Mouse (Mus musculus) CD4-positive, CD25-positive, alpha-beta regulatory T cell, adult 2 months (primary cell): ENCODE results near the gene Rpl18a.

Experiments
- DNase-seq: peaks from one replicate; pipeline ENCODE4 v3.0.0-alpha.2; 2012; ENCODE audit warnings: low read depth, low spot score

Rpl18a gene

DNA sequence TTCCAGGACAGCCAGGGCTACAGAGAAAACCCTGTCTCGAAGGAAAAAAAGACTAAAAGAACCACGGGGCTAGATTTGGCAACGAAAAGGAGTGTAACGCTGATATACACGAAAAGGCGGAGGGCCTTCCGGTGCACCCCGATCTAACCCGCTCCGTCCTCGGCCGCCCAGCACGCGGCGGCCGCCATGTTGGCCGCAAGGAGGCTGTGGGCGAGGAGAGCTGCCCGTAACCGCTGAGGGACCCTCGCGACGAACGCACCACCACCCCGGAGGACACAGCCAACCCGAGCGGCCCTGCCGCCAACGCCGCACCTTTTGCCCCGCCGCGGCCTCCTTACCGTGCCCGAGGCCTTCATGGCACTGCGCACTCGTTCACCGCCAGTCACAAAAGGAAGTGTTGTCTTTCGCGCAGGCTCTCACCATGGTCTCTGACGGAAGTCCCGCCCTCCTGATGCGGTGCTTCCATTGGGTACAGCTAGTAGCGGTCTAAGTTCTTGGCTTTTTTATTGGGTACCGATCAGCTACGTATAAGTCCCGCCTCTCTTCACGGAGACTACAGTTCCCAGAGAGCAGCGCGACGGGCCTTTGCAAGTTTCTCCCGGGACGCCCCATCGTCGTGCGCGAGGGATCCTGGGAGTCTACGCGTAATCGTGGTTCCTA lies at the start of gene Rpl18a:
Gene Rpl18a, minus strand, starts transcription at position 392 of the 660 bp plus-strand sequence.
- DNase-seq = peak; percentile 98

DNA sequence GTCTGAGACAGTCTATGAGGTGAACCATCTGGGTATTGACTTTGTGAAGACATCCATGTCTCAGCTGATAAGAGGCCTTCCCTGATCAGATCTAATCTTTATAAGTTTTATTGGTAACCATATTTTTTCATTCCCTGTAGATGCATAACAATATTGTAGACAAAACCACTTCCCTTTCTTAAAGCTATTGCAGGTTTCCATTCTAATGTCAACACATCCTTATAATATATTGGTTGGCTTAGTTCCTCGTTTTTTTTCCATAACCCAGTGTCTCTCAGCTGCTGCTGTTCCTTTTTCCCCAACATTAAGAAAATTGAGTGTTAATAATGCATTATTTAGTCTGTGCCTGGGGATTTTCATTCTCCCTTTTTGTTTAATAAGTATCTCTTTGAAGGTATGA lies 46.0 kb upstream of the Rpl18a start:
- no peak for DNase-seq

DNA sequence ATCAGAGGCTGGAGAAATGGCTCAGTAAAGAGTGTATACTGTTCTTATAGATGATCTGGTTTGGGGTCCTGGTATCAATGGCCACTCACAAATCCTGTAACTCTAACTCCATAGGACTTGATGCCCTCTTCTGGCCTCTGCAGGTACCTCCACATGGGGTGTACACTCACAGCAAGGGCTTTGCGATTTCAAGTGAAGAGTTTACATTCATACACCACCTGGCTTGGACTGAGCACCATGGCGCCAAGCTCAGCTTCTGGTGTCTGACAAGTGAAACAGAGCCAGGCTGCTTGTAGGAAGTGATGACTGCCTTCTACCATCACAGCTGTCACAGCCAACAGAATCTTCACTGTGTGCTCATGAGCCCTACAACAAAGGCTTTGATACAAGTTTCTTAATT lies 44.3 kb upstream of the Rpl18a start:
- DNase-seq = peak; percentile 12

DNA sequence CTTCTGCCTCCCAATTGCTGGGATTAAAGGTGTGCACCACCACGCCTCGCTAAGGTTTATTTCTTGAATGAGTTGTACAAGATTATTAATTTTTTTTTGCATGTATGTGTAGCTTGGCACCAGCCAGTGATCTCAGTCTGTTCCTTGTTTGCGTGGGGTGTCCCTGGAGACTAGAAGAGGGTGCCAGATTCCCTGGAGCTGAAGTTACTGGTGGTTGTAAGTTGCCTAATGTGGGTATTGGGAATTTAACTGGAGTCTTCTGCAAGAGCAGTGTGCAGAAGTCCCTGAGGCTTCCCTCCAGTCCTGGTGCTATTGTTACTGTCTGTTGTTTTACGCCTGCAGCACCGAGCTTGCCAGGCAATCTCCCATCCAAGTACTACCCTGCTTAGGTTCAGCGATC lies 40.0 kb upstream of the Rpl18a start:
- no peak for DNase-seq

DNA sequence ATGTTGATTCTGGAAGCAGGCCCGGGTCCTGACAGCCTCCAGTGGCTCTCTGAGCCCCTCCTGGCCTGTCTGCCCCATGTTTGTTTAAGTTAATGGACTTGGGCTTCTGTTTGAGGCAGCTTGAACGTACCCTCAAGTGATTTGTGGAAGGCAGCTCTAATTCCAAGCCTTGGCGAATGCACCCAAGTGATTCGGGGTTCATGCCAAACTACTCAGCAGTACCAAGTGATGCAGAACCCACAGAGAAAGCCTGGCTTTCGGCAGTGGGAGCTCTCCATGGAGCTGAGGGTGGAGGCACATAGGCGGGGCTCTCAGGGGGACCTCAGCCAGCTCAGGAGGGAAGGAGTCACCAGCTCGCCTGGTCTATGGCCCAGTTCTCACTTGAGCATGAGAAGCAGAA lies 37.6 kb upstream of the Rpl18a start:
- DNase-seq = no peak

DNA sequence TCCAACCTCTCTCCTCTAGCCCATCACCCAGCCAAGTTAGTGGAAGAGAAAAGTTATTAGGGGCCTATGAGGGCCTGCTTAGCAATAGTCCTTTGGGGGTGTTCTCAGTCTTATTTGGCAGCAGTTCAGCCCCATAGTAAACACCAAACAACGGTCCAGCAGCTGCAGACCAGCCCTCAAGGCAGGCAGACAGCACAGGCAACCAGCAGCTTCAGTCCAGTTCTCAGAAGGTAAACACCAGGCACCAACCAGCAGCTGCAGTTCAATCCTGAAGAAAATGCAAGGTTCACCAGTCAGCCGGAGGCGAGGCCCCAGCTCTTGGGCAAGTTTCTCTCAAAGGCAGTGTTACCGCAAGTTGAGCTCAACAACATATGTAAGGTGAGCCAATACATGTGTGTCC lies 35.8 kb upstream of the Rpl18a start:
- no peak for DNase-seq

DNA sequence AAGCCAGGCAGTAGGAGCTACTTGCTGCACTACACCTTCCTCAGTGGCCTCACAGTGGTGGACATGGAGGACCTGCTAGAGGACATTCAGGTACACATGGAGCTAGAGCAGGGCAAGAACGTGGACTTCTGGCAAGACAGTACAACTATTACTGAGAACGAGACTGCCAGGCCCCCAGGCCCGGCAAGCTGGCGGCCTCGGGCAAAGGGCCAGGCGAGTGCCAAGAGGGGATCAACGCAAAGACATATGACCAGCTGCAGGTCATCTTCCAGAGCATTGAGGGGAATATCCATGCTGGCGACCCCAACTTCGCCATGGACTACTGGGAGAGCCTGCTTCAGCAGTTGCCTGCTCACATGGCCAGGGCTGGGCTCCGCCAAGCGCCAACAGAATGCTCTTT lies 34.5 kb upstream of the Rpl18a start:
- DNase-seq = no peak

DNA sequence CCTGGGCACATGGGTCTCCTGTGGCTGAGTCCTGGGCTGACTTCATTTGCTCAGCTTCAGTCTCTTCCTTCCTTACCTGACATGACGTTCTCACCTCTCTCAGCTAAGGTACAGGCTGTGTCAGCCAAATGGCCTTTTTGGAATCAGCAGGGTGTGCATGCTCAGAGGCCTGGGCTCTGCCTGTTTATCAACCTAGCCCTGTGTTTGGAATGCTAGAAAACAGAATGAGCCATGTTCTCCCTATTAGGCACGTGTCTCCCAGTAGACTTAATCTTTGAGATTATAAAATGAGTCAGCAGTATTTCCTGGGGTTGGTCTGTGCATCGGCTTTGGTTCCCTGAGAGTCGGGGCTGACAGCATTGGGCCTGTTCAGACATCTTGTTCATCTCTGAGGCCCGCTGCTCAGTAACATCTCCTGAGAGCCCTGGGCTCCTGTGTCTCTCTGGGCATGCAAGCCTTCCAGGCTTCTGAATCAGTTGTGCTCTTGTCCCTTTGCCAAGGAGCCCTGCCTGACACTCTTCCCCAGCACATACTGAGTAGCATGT lies 31.6 kb upstream of the Rpl18a start:
- no peak for DNase-seq

DNA sequence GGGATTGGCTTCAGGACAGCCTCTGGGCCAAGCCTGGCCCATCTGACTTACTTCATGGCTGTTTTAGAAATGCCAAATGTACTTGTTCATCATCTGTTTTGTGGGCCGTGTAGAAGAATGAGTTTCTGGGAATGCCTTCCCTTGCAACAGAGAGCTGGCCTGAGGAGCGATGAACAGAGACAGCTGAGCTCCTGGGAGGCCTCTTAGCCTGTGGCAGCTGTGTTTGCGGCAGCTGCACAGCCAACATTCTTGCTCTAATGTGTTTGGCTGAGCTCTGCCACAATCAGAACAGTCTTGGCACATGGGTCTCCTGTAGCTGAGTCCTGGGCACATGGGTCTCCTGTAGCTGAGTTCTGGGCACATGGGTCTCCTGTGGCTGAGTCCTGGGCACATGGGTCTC lies 30.9 kb upstream of the Rpl18a start:
- no peak for DNase-seq

DNA sequence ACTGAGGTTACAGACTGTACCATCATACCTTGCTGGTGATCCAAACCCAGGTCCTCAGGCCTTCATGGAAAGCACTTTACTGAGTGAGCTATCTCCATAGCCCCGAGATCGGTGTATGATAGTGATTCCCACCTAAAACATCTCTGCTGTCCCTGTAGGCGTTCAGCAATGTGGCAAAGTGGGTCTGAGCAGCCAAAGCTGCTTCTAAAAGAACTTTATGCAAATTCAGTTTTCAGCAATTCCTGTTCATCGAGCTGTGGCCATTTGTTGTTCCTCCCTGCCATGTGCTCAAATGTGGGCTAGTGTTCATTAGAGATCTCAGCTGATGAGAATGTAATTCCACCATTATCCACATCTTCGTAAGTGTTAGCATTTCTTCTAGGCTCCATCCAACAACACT lies 29.2 kb upstream of the Rpl18a start:
- DNase-seq = no peak

DNA sequence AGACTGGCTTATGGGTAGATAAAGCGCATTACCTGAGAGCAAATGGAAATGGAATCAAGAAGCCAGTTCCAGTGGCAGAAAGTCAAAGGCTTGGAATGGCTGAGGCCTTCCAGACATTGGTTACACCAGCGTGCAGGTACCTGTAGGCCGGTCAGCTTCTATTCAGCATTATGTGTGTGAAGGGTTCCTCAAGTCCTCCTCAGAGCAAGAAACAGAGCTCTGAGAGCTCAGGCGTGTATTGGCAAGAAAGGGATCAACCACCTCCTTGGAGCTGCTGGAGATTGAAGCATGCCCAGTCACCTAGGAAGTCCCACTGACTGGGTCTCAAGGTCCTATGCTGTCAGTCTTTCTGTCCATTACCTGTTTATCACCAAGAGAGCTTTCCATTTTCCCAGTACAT lies 28.5 kb upstream of the Rpl18a start:
- no peak for DNase-seq

DNA sequence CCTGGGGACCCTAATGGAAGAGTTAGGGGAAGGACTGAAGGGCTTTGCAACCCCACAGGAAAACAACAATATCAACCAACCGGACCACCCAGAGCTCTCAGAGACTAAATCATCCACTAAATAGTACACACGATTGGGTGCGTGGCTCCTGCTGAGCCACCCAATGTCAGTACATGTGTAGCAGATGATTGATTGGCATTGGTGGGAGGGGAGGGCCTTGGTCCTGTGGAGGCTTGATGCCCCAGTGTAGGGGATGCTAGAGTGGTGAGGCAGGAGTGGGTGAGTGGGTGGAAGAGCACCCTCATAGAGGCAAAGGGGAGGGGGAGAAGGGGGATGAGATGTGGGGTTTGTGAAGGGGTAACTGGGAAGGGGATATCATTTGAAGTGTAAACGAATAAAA lies 26.9 kb upstream of the Rpl18a start:
- no peak for DNase-seq

DNA sequence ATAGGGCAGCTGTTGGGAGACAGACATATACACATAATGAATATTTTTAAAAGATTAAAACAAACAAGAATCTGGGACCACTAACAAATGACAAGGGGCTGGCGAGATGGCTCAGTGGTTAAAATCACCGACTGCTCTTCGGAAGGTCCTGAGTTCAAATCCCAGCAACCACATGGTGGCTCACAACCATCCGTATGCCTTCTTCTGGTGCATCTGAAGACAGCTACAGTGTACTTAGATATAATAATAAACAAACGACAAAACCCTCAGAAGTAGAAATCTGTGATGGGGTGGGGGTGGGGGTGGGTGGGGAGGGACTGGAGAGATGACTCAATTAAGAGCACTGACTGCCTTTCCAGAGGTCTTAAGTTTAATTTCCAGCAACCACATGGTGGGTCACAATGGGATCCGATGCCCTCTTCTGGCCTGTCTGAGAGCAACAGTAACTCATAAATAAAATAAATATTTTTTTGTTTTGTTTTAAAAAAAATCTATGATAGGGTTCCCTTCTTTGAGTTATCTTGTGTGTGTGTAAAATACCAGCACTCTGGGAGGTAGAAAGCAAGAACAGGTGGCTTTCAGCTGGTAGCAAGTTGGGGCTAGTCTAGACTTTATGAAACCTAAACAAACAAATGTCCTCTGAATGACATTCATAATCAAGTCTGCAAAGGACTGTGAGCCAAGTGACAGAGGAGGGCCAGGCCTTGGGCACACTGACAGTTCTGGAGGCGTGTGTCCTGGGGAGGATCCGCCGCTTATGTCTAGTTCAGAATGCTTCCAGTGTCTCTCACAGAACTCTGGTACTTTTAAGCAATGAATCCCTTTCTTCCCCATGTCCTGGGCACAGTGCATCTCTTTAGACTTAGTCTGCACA lies 23.1 kb upstream of the Rpl18a start:
- no peak for DNase-seq

DNA sequence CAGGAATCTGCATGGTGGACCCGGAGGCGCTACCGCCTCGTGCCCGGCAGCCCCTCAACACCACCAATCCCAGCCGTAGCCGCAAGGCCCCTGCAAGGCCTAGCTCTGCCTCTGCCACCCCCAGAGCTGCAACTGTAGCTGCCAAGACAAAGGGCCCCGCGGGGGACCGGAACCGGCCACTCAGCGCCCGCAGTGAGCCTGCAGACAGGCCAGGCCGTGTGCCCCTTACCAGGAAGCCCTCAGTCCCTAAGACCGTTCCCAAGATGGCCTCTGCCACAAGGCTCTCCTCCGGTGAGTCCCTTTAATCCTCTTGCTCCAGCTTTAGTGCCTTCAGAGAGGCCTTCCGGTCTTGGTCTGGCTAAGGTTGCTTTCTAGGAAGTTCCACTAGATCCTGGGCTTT lies 17.5 kb upstream of the Rpl18a start:
- no peak for DNase-seq

DNA sequence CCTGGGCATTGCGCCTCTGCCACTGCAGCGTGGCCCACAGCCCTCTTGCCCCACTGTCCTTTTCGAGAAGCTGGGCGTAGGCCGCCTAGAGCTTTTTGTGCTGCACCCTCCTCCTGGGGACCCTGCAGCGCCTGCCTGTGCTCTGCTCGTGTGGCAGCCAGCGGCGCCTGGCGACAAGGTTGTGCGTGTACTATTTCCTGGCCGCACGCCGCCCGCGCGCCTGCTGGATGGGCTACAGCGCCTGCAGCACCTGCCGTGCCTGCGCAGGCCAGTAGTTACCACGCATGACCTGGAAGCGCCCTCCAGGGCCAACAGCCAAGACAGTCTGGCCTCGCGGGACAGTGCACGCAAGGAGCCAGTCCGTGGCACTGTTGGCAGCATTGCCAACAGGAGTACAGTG lies 16.3 kb upstream of the Rpl18a start:
- no peak for DNase-seq

DNA sequence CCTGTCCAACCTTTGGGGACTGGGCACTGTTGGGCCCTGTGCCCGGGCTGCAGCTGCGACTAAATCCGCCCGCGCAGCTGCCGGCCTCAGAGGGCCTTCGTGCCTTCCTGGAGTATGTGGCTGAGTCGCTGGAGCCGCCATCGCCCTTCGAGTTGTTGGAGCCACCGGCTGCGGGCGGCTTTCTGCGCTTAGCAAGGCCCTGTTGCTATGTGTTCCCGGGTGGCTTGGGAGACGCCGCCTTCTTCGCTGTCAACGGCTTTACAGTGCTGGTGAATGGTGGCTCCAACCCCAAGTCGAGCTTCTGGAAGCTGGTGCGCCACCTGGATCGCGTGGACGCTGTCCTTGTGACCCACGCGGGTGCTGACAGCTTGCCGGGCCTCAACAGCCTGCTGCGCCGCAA lies 15.7 kb upstream of the Rpl18a start:
- no peak for DNase-seq

DNA sequence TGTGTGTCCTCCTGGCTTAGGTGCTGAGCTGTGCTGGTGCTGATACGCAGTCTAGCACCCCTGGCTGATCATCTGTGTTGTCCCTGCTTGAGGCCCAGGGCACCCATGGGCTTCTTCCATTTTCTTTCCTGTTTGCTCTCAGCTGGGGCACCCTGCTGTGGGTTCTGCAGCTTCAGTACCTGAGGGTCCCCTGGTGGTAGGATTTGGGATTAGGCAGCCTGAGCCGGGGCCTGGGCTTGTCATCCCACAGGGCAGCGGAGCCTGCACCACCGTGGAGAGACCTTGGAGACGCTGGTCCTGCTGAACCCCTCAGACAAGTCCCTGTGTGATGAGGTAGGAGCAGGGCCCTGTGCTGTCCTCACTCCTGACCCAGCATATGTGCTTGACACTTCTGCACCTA lies 14.4 kb upstream of the Rpl18a start:
- peak; percentile 28 for DNase-seq

DNA sequence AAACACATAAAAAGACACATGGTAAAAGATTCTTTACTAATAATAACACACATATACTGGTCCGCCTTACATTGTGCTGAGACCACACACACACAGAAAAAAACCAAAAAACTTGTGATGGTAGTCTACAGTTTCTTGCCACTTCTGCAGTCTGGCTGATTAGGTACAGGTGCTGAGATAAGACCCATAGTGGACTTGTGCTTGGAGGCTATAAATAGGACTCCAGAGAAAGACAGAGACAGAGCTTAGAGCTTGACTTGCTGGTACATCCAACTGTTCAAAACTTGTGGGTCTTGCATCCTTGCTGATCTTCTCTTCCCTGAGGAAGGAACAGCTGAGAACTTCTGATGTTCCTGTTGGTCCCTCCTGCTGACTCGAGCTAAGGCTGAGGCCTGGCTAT lies 10.3 kb upstream of the Rpl18a start:
- DNase-seq = no peak

DNA sequence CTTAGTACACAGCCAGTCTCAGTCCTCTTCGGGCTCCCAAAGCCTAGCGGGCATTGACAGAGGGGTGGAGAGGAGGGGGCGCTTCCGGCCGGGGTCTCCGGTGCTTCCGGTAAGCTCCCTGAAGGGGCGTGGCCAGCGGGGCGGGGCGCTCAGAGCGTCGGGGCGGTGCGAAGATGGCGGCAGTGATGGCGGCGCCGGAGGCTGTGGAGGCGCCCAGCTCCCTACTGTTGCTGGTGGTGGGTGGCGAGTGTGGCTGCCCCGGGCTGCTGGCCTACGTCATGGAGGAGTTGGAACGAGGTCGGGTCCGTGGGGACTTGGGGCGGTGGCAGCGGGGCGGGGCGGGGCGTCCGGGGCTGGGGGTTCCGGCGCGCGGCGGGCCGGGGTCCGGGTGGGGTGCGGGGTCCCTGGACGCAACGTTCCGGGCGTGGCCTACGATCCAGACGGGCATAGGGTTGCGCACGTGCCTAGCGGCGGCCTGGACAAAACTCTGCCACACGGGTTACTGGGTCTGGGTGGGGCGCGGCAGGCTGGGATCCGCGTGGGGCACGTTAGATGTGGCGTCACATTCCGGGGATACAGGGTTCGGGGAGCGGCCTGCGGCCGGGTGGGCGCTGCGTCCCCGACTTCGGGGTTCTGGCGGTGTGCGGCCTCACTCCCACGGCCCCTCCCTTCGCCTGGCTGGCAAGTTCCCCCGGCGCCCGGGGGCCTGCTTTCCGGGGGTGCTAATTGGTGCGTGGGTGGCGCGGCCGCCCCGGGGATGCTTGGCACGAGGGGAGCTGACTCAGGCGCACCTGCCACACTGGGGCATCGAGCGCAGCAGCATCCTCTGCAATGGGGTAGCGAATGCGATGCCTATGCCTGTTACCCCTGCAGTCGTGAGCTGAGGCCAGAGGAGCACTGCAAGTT lies 8.9 kb upstream of the Rpl18a start, which contains the start of gene Map1s:
Gene Map1s, plus strand, starts transcription at position 102 of the 906 bp plus-strand sequence.
- peak; percentile 92 for DNase-seq

DNA sequence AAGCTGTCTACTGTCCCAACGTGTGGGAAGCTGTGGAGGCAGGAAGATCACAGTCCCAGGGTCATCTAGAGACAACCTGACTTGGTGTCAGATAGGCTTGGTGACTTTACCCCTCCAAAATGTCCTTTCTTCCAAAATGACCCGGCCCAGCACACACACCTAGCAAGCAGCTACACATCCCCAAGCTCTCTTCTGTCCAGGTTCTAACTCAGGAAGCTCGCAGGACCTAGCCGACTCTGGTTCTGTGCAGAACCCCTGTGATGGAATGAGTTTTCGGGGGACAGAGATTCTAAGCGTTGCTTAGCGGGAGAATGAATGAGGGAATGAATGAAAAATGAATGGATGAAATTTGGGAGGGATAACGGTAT lies 8.2 kb upstream of the Rpl18a start:
- no peak for DNase-seq

DNA sequence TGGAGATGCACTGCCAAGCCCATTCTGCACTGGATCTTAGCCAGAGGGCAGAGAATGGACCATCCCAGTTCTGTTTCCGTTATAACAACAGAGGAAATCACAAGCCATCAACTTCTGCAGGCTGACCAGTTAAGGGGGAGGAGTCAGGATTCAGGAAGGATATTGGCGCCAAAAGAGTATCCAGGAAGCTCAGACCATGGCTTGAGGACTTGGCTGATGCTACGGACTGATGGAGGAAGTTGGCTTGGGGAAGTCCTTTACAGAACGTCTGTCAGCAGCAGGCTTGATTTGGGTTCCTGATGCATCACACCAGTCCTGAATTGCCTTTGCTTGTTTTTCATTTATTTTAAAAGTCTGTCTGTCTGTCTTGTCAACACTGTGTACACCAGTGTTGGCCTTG lies 7.3 kb upstream of the Rpl18a start:
- DNase-seq = no peak

DNA sequence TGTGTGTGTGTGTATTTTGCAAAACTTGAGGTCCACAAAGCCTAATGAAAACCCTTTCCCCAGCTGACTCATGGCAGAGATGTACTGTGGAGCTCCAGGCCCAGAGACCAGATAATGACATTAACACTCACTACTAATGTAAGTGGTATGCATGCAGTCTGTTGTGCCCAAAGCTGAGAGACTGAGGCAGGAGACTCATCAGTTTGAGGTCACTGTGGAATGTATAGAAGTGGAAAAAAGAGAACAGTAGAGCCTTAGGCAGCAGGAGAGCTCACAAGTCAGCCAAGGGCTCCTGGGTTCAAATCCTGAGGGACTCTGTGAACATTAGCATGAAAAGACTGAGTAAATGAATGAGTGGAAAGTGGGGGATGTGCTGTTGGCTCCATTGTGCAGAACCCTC lies 6.4 kb upstream of the Rpl18a start:
- DNase-seq = no peak
